8 mouse cellular contexts compared by ENCODE assay signal in the genomic region with DNA sequence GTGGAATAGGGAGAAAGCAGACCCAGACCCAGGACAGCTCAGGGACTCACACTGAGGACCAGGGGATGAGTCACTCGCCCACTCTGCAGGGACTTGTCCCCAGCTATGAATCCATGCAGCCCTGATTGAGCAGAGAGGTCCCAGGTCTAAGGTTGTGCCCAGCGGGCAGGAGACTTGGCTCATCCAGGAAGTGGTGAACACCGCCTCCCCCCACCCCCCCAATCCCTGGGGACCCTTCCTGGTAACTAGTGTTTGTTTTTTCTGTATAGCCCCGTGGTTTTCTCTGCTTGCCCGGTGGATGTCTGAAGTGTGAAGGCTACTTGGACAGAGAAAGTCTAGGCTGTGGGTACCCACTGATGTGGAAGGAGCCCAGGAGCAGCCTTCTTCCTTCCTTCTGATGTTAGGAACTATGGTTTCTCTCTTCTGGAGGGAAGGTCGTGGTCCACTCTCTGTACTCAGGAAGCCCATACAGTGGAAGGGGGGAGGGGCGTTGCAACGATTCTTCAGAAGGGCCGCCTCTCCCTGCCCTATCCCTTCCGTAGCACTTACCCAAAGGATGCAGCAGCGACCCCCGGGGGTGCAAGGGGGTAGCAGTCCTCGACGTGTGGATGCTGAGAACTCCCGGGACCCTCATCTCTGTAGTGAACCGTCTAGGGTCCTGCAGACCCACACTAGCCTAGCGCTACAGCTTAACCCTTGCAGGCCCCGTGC.
DNase-seq lines count a peak whose midpoint lies in the region; ATAC-seq and TF ChIP-seq lines count a peak whose summit lies in the region.

No protein-coding gene starts in this region.

- peaks cover 16% of the 10 kb centered on the region for H3K4me1 ChIP-seq in lung, postnatal 0 days (ENCODE audit: insufficient read depth, low read depth, low read length)
- peaks cover 54% of the 10 kb centered on the region for H3K4me1 ChIP-seq in stomach, embryonic 14.5 days (ENCODE audit: control insufficient read depth, insufficient read depth, low read length)

- no peak for TF ChIP-seq POLR2A in brain, embryonic 14.5 days (IDR thresholded peaks at IDR 0.05; ENCODE audit: borderline replicate concordance, extremely low read depth, insufficient read depth, insufficient read length, poor library complexity, severe bottlenecking)

- WGBS in lung, postnatal 0 days: 6% methylated on average over 18 of the region's 18 CpGs
- WGBS in stomach, embryonic 14.5 days: 3% methylated on average over 18 of the region's 18 CpGs

- no peak overlapping the region for H3K9ac ChIP-seq in lung, postnatal 0 days (replicated peaks; ENCODE audit: low read depth)
- H3K9ac ChIP-seq in stomach, embryonic 14.5 days (replicated peaks; ENCODE audit: low read depth, low read length): peak overlapping the region; percentile 76; the same call in 1 of the 2 replicates

- H3K4me2 ChIP-seq in lung, postnatal 0 days (replicated peaks; ENCODE audit: low read depth, low read length): peak overlapping the region; percentile 77
- H3K4me2 ChIP-seq in stomach, embryonic 14.5 days (replicated peaks; ENCODE audit: low read depth, low read length): peak overlapping the region; percentile 79

- intact Hi-C loops in left cerebral cortex, adult 2 months (cut with DNase I): loop anchor here (5.0 kb wide), 2 partner anchors 47 to 62 kb away; no protein-coding TSS in a partner anchor

- ATAC-seq in lung, postnatal 0 days: peak; percentile 63
- peak; percentile 43 for ATAC-seq in stomach, embryonic 14.5 days (ENCODE audit: insufficient number of reproducible peaks, insufficient read depth, low FRiP score, low read depth)

- DNase-seq in left cerebral cortex, adult 2 months (ENCODE audit: extremely low spot score in 1 of 2, low spot score in 2 of 2): no peak
- DNase-seq in left cerebral cortex, adult 8-10 months (ENCODE audit: low spot score in 2 of 2): no peak
- DNase-seq in brain, embryonic 14.5 days (ENCODE audit: low read depth): peak; percentile 70
- peak; percentile 70 to 76 for DNase-seq in heart, adult 9 months (ENCODE audit: low spot score in 2 of 2)
- DNase-seq in kidney, adult 9 months: peak; percentile 66
- peak; percentile 78 for DNase-seq in lung, postnatal 0 days (ENCODE audit: low spot score)
- DNase-seq in urinary bladder, postnatal 10 days (ENCODE audit: low spot score): no peak

- peak overlapping the region; percentile 78 for H3K4me3 ChIP-seq in left cerebral cortex, adult 2 months
- H3K4me3 ChIP-seq in lung, postnatal 0 days (ENCODE audit: low read depth, low read length): peak overlapping the region; percentile 60
- H3K4me3 ChIP-seq in stomach, embryonic 14.5 days (ENCODE audit: low read depth, low read length): peak overlapping the region; percentile 73

- TF ChIP-seq CTCF in left cerebral cortex, adult 2 months (IDR thresholded peaks at IDR 0.05): peak; percentile 12
- TF ChIP-seq CTCF in brain, embryonic 14.5 days (IDR thresholded peaks at IDR 0.05; ENCODE audit: borderline replicate concordance, extremely low read depth, insufficient read depth, insufficient read length): no peak
- TF ChIP-seq CTCF in lung, postnatal 0 days (IDR thresholded peaks at IDR 0.05): peak; percentile 61

- no peak; the same call in 1 of the 2 replicates for TF ChIP-seq EP300 in lung, postnatal 0 days (IDR thresholded peaks at IDR 0.05)

- no peaks in the 10 kb centered on the region for H3K9me3 ChIP-seq in lung, postnatal 0 days (ENCODE audit: low read length)
- no peaks in the 10 kb centered on the region for H3K9me3 ChIP-seq in stomach, embryonic 14.5 days (ENCODE audit: control insufficient read depth, low read depth, low read length)

- no peaks in the 10 kb centered on the region for H3K27me3 ChIP-seq in lung, postnatal 0 days (replicated peaks; ENCODE audit: insufficient read depth, low read length)
- H3K27me3 ChIP-seq in stomach, embryonic 14.5 days (ENCODE audit: control insufficient read depth, insufficient read depth, low read length): no peaks in the 10 kb centered on the region

- H3K36me3 ChIP-seq in lung, postnatal 0 days (ENCODE audit: insufficient read depth, low read length): no peaks in the 10 kb centered on the region
- H3K36me3 ChIP-seq in stomach, embryonic 14.5 days (ENCODE audit: control insufficient read depth, insufficient read depth, low read length): no peaks in the 10 kb centered on the region

- H3K27ac ChIP-seq in left cerebral cortex, adult 2 months: peak overlapping the region; percentile 95
- peak overlapping the region; percentile 88 for H3K27ac ChIP-seq in lung, postnatal 0 days (ENCODE audit: low read length)
- H3K27ac ChIP-seq in stomach, embryonic 14.5 days (ENCODE audit: low read length): peak overlapping the region; percentile 88

Comparison
In these comparisons a context has a peak if more than half of its experiments do, and no peak if none do; other contexts are left out.
1. DNase-seq: peak in brain, embryonic 14.5 days (single experiment), heart, adult 9 months (2 of 2), kidney, adult 9 months (single experiment) and lung, postnatal 0 days (single experiment); none in left cerebral cortex, adult 2 months (0 of 2), left cerebral cortex, adult 8-10 months (0 of 2) and urinary bladder, postnatal 10 days (single experiment).
2. Peak in every context shown above with its lines, with median percentiles within 50 percentile points of each other: H3K27ac ChIP-seq and H3K4me3 ChIP-seq.